Mouse (Mus musculus): Measurements from ENCODE around the gene Mapk6. TPM values are rescaled to one million over a fixed set of nuclear protein-coding genes. Genes with fewer than 3 reads are reported as not detected.

The Mapk6 gene
- polyA plus RNA-seq, 2 experiments, result 37.5 to 57.0 TPM

DNA sequence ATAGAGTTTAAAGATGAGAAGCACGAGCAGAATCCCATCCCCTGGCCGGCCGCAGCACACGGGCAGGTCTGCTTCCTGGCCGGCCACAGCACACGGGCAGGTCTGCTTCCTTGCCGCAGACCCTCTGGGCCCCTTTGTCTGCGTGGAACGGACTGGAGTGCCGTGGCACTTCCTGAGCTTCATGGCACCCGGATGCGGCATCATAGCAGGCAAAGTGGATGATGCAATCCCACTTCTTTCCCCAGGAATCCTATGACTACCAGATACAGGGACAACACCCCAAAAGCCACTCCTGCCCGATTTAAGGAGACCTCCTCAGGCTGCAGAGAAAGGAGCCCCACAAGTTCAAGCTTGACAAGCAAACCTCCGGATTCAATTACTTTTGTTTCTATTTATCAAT is 27.0 kb downstream of the Mapk6 start:
- Histone ChIP-seq H3K9me3 (ENCODE audit: control insufficient read depth, low read length) (no peaks in the 10 kb centered on the region), H3K36me3 (ENCODE audit: control insufficient read depth, insufficient read depth, low read length) (peaks cover 16% of the 10 kb centered on the region), H3K27me3 (ENCODE audit: control insufficient read depth, insufficient read depth, low read length) (no peaks in the 10 kb centered on the region), H3K4me1 (ENCODE audit: control insufficient read depth, insufficient read depth, low read length) (no peaks in the 10 kb centered on the region), H3K4me3 (replicated peaks; ENCODE audit: low read length) (no peak overlapping the region), H3K27ac (replicated peaks; ENCODE audit: low read depth, low read length) (no peak overlapping the region), H3K9ac (ENCODE audit: low read depth, low read length, severe bottlenecking) (no peak overlapping the region), H3K4me2 (replicated peaks; ENCODE audit: low read depth, low read length, severe bottlenecking) (no peak overlapping the region)
- no peak for TF ChIP-seq POLR2A (IDR thresholded peaks at IDR 0.05; ENCODE audit: borderline replicate concordance, extremely low read depth, insufficient read depth, insufficient read length)
- 85% methylated on average over 14 of the region's 14 CpGs for WGBS
- ATAC-seq (ENCODE audit: low FRiP score, low read depth) (no peak), DNase-seq (ENCODE audit: low spot score) (no peak)

- DNase-seq (ENCODE audit: low spot score), result no peak
- H3K4me2 ChIP-seq (replicated peaks; ENCODE audit: low read depth, low read length, severe bottlenecking), result no peak overlapping the region
- no peaks in the 10 kb centered on the region for H3K36me3 ChIP-seq (ENCODE audit: control insufficient read depth, insufficient read depth, low read length)
- H3K27ac ChIP-seq (replicated peaks; ENCODE audit: low read depth, low read length), result no peak overlapping the region
- no peaks in the 10 kb centered on the region for H3K9me3 ChIP-seq (ENCODE audit: control insufficient read depth, low read length)
- 91% methylated on average over 2 of the region's 2 CpGs for WGBS
- H3K4me1 ChIP-seq (ENCODE audit: control insufficient read depth, insufficient read depth, low read length), result no peaks in the 10 kb centered on the region
- TF ChIP-seq POLR2A (IDR thresholded peaks at IDR 0.05; ENCODE audit: borderline replicate concordance, extremely low read depth, insufficient read depth, insufficient read length), result no peak
- H3K27me3 ChIP-seq (ENCODE audit: control insufficient read depth, insufficient read depth, low read length), result no peaks in the 10 kb centered on the region
- H3K4me3 ChIP-seq (replicated peaks; ENCODE audit: low read length), result no peak overlapping the region
- no peak for ATAC-seq (ENCODE audit: low FRiP score, low read depth)
- H3K9ac ChIP-seq (ENCODE audit: low read depth, low read length, severe bottlenecking), result no peak overlapping the region
Measured at GRCm38 (mm10) chr9:75378774-75379173, 31.0 kb downstream of the Mapk6 start.

DNA sequence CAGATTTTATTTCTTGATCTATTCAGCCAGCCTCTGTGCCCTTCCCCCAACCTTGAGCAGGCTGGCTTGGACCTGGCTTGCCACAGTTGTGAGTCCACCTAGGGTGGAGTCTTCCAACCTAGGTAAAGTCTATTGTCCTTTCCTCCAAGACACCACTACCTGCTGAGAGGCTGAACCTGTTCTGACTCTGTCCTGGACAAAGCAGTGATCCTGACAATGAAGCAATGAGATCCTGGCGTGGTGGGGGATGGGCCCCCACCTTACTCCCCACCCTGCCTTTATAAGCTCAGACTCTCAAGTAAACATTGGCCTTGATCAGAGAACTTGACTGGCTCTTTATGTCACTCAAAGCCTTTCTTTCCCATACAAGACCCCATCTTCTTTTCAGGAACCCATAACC is 33.4 kb downstream of the Mapk6 start:
- no peak overlapping the region for H3K4me3 ChIP-seq (replicated peaks; ENCODE audit: low read length)

DNA sequence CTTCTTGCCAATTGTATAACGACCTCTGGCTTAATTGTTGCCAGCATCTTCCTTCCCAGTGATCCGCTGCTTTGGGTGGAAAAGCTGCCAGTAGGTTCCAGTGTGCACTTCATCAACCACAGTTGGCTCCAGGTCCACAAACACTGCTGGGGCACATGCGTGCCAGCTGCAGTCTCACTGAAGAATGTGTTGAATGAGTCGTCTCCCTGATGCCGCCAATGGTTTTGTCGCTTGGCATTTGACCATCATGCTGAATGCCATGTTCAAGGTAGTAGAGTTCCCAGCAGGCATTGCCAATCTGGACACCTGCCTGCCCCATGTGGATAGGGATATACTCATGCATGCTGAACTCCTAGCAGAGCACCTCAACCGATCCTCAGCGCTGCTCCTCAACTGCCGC is 34.2 kb downstream of the Mapk6 start:
- no peak overlapping the region for H3K27ac ChIP-seq (replicated peaks; ENCODE audit: low read depth, low read length)
- no peak for DNase-seq (ENCODE audit: low spot score)
- H3K9me3 ChIP-seq (ENCODE audit: control insufficient read depth, low read length), result no peaks in the 10 kb centered on the region
- H3K4me2 ChIP-seq (replicated peaks; ENCODE audit: low read depth, low read length, severe bottlenecking), result no peak overlapping the region
- H3K4me1 ChIP-seq (ENCODE audit: control insufficient read depth, insufficient read depth, low read length), result no peaks in the 10 kb centered on the region
- no peaks in the 10 kb centered on the region for H3K36me3 ChIP-seq (ENCODE audit: control insufficient read depth, insufficient read depth, low read length)
- ATAC-seq (ENCODE audit: low FRiP score, low read depth), result no peak
- no peak for TF ChIP-seq POLR2A (IDR thresholded peaks at IDR 0.05; ENCODE audit: borderline replicate concordance, extremely low read depth, insufficient read depth, insufficient read length)
- H3K9ac ChIP-seq (ENCODE audit: low read depth, low read length, severe bottlenecking), result no peak overlapping the region
- whole genome bisulfite sequencing, result 91% methylated on average over 9 of the region's 9 CpGs
- no peaks in the 10 kb centered on the region for H3K27me3 ChIP-seq (ENCODE audit: control insufficient read depth, insufficient read depth, low read length)
- H3K4me3 ChIP-seq (replicated peaks; ENCODE audit: low read length), result no peak overlapping the region

More for the DNA sequence above, 33.4 kb downstream of the Mapk6 start:
- no peaks in the 10 kb centered on the region for H3K9me3 ChIP-seq (ENCODE audit: control insufficient read depth, low read length)
- DNase-seq (ENCODE audit: low spot score) (no peak), ATAC-seq (ENCODE audit: low FRiP score, low read depth) (no peak)
- H3K9ac ChIP-seq (ENCODE audit: low read depth, low read length, severe bottlenecking), result no peak overlapping the region
- no peaks in the 10 kb centered on the region for H3K27me3 ChIP-seq (ENCODE audit: control insufficient read depth, insufficient read depth, low read length)
- no peak overlapping the region for H3K27ac ChIP-seq (replicated peaks; ENCODE audit: low read depth, low read length)
- no peaks in the 10 kb centered on the region for H3K36me3 ChIP-seq (ENCODE audit: control insufficient read depth, insufficient read depth, low read length)
- no peak for TF ChIP-seq POLR2A (IDR thresholded peaks at IDR 0.05; ENCODE audit: borderline replicate concordance, extremely low read depth, insufficient read depth, insufficient read length)
- WGBS, result 76% methylated on average over 1 of the region's 1 CpGs
- H3K4me2 ChIP-seq (replicated peaks; ENCODE audit: low read depth, low read length, severe bottlenecking), result no peak overlapping the region
- H3K4me1 ChIP-seq (ENCODE audit: control insufficient read depth, insufficient read depth, low read length), result no peaks in the 10 kb centered on the region

- Histone ChIP-seq H3K9ac (ENCODE audit: low read depth, low read length, severe bottlenecking) (no peak overlapping the region), H3K27ac (replicated peaks; ENCODE audit: low read depth, low read length) (no peak overlapping the region), H3K4me1 (ENCODE audit: control insufficient read depth, insufficient read depth, low read length) (no peaks in the 10 kb centered on the region), H3K9me3 (ENCODE audit: control insufficient read depth, low read length) (no peaks in the 10 kb centered on the region), H3K4me3 (replicated peaks; ENCODE audit: low read length) (no peak overlapping the region), H3K4me2 (replicated peaks; ENCODE audit: low read depth, low read length, severe bottlenecking) (no peak overlapping the region), H3K36me3 (ENCODE audit: control insufficient read depth, insufficient read depth, low read length) (no peaks in the 10 kb centered on the region), H3K27me3 (ENCODE audit: control insufficient read depth, insufficient read depth, low read length) (no peaks in the 10 kb centered on the region)
- ATAC-seq (ENCODE audit: low FRiP score, low read depth) (no peak), DNase-seq (ENCODE audit: low spot score) (no peak)
- WGBS, result 68% methylated on average over 3 of the region's 3 CpGs
- no peak for TF ChIP-seq POLR2A (IDR thresholded peaks at IDR 0.05; ENCODE audit: borderline replicate concordance, extremely low read depth, insufficient read depth, insufficient read length)
Measured at GRCm38 (mm10) chr9:75368779-75369178, 41.0 kb downstream of the Mapk6 start.

DNA sequence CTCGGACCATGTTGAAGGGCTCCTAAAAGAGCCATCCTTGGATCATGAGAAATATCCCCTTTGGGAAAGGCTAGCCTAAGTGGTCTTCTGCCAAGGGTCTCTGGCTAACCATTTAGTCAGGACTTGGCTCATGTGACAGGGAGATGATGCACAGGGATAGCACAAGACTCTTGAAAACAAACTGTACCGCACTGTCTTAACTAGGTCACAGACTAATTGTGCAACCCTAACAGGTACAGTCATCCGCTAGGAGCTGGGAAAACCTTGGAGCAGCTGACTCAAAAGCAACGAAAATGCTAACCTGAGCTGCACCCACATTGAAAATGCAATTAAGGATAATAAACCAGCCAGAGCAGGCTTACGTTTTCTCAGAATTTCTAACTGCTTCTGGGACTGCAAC is 43.6 kb downstream of the Mapk6 start:
- Histone ChIP-seq H3K27me3 (ENCODE audit: control insufficient read depth, insufficient read depth, low read length) (no peaks in the 10 kb centered on the region), H3K4me3 (replicated peaks; ENCODE audit: low read length) (no peak overlapping the region), H3K9ac (ENCODE audit: low read depth, low read length, severe bottlenecking) (no peak overlapping the region), H3K4me1 (ENCODE audit: control insufficient read depth, insufficient read depth, low read length) (no peaks in the 10 kb centered on the region), H3K27ac (replicated peaks; ENCODE audit: low read depth, low read length) (no peak overlapping the region), H3K36me3 (ENCODE audit: control insufficient read depth, insufficient read depth, low read length) (no peaks in the 10 kb centered on the region), H3K4me2 (replicated peaks; ENCODE audit: low read depth, low read length, severe bottlenecking) (no peak overlapping the region), H3K9me3 (ENCODE audit: control insufficient read depth, low read length) (no peaks in the 10 kb centered on the region)
- TF ChIP-seq POLR2A (IDR thresholded peaks at IDR 0.05; ENCODE audit: borderline replicate concordance, extremely low read depth, insufficient read depth, insufficient read length), result no peak
- no peak for ATAC-seq (ENCODE audit: low FRiP score, low read depth)
- no peak for DNase-seq (ENCODE audit: low spot score)
- 56% methylated on average over 5 of the region's 5 CpGs for WGBS
